Mouse (Mus musculus) right cerebral cortex, postnatal 4 days (tissue): ENCODE data around the gene Olfr1179.
"Not testable (repeated sequence)": the region's sequence is repeated elsewhere in the genome, so short reads cannot be mapped to it uniquely, and the experiment has no call there.

ENCODE experiments used
- DNase-seq: peaks from one replicate; pipeline ENCODE4 v3.0.0-alpha.2; 2022

Gene Olfr1179

GRCm38 (mm10) chr2:88406353-88406752, at the start of gene Olfr1179:
Gene Olfr1179 (minus strand): TSS chr2:88406453.
- no peak for DNase-seq

GRCm38 (mm10) chr2:88454567-88454966, 48.3 kb upstream of the Olfr1179 start, which contains the start of gene Olfr1183:
Gene Olfr1183 (plus strand): TSS chr2:88454867.
- not testable (repeated sequence) for DNase-seq

- no peak for DNase-seq
Measured at GRCm38 (mm10) chr2:88449031-88449430, 42.8 kb upstream of the Olfr1179 start, which contains the start of gene Gm13757. Gene Gm13757 (minus strand): TSS chr2:88449131.

- no peak for DNase-seq
Measured at GRCm38 (mm10) chr2:88426071-88426470, 19.8 kb upstream of the Olfr1179 start, which contains the start of gene Olfr1181. Gene Olfr1181 (minus strand): TSS chr2:88426171.

- no peak for DNase-seq
Measured at GRCm38 (mm10) chr2:88419051-88419450, 12.8 kb upstream of the Olfr1179 start, which contains the start of gene Olfr1180. Gene Olfr1180 (minus strand): TSS chr2:88419151.

- no peak for DNase-seq
Measured at GRCm38 (mm10) chr2:88386762-88387161, 19.5 kb downstream of the Olfr1179 start, which contains the start of gene Olfr1178. Gene Olfr1178 (plus strand): TSS chr2:88387062.

- DNase-seq = no peak
Measured at GRCm38 (mm10) chr2:88356304-88356703, 49.9 kb downstream of the Olfr1179 start.
